Mouse (Mus musculus) gastrocnemius, postnatal 10 days (tissue): ENCODE measurements around the gene Asb5. TPM values are rescaled to one million over a fixed set of nuclear protein-coding genes. Genes with fewer than 3 reads are reported as not detected.

Experiments
- total RNA-seq, 2 experiments: library from RNA; stranded (reverse); gene quantifications; 2 replicates each; pipeline ENCODE4 v1.2.3; 2021

The Asb5 gene
- total RNA-seq, 2 experiments from 2014 or later = 124 to 132 TPM

Other genes with a start within 250 kb of the Asb5 start
- gene Spcs3, start 418 bp downstream of the Asb5 start, total RNA-seq = 10 to 100 TPM; 22.8 to 28.2 TPM
- gene Spata4, start 71.2 kb downstream of the Asb5 start, total RNA-seq = not detected